ENCODE assay signal across 13 mouse cellular contexts in the genomic region with DNA sequence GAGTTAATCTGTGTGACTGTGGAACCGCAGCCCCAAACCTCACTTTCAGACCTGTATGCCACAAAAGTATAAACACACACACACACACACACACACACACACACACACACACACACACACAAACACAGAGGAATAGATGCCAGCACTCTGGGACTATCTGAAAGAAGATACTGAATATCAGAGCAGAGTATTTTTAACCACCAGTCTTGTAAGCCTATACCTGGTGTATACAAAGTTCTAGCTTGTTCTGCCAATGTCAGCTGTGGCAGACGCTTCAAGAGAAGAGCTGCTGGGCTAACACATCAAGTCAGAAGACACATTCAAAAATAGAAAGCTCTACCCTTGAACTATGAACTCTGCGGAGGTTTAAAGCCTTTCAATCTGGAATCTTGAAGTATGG. TPM values are rescaled to one million over a fixed set of nuclear protein-coding genes. Genes with fewer than 3 reads are reported as not detected.
A peak's percentile ranks its signal among the peaks of the same experiment; 100 is the strongest.
DNase-seq lines count a peak whose midpoint lies in the region; ATAC-seq and TF ChIP-seq lines count a peak whose summit lies in the region.
"Had no signal": no experiment of that assay in that cellular context is flagged by ENCODE, and none has a peak within 500 bp of the region (broad histone marks: within the 10 kb centered on the region; RNA-seq: fewer than 3 reads in every experiment).

No protein-coding gene starts in this region.

- TF ChIP-seq CTCF in gastrocnemius, adult 2 months (IDR thresholded peaks at IDR 0.05), result no peak
- no peak for TF ChIP-seq CTCF in liver, postnatal 0 days (IDR thresholded peaks at IDR 0.05; ENCODE audit: low read depth)

- no peaks in the 10 kb centered on the region for H3K9me3 ChIP-seq in heart, embryonic 12.5 days (replicated peaks)
- H3K9me3 ChIP-seq in liver, postnatal 0 days (ENCODE audit: low read length), result no peaks in the 10 kb centered on the region
- H3K9me3 ChIP-seq: embryonic facial prominence, embryonic 10.5 days; forebrain, embryonic 10.5 days; lung, embryonic 15.5 days had no signal

- H3K36me3 ChIP-seq in heart, embryonic 12.5 days, result no peaks in the 10 kb centered on the region
- H3K36me3 ChIP-seq in liver, postnatal 0 days (replicated peaks; ENCODE audit: insufficient read depth, low read length), result peaks cover 19% of the 10 kb centered on the region; the same call in 1 of the 2 replicates
- H3K36me3 ChIP-seq: embryonic facial prominence, embryonic 10.5 days; forebrain, embryonic 10.5 days; lung, embryonic 15.5 days had no signal

- DNase-seq in heart, adult 8-10 months (ENCODE audit: low spot score), result peak; percentile 46
- DNase-seq in heart, postnatal 25 days (ENCODE audit: low spot score), result no peak
- DNase-seq in gastrocnemius, adult 2 months, result peak; percentile 66
- DNase-seq in liver, postnatal 0 days, result no peak
- DNase-seq in ovary, postnatal 10 days (ENCODE audit: low spot score), result no peak
- DNase-seq: cerebellum, adult 8-10 months; midbrain, embryonic 14.5 days had no signal

- no peak for ATAC-seq in heart, embryonic 12.5 days (ENCODE audit: insufficient number of reproducible peaks, low FRiP score)
- no peak for ATAC-seq in liver, postnatal 0 days
- ATAC-seq in activated CD4-positive, CD25-positive, alpha-beta regulatory T cell, adult 4 months, result no peak
- ATAC-seq: hindbrain, embryonic 16.5 days had no signal

- no peak overlapping the region for H3K9ac ChIP-seq in heart, embryonic 12.5 days
- H3K9ac ChIP-seq in liver, postnatal 0 days (replicated peaks), result peak overlapping the region; percentile 47
- H3K9ac ChIP-seq: lung, embryonic 15.5 days had no signal

- peak overlapping the region; percentile 20; the same call in 1 of the 2 replicates for H3K4me2 ChIP-seq in heart, embryonic 12.5 days
- H3K4me2 ChIP-seq in liver, postnatal 0 days (ENCODE audit: low read depth, low read length), result peak overlapping the region; percentile 68
- H3K4me2 ChIP-seq: lung, embryonic 15.5 days had no signal

- intact Hi-C loops in heart, postnatal 25 days (cut with DNase I), result no loop called here
- intact Hi-C loops in gastrocnemius, adult 2 months (cut with DNase I), result no loop called here

- H3K4me1 ChIP-seq in heart, embryonic 12.5 days (replicated peaks), result peaks cover 34% of the 10 kb centered on the region
- H3K4me1 ChIP-seq in liver, postnatal 0 days (ENCODE audit: insufficient read depth), result peaks cover 32% of the 10 kb centered on the region

- TF ChIP-seq EP300 in liver, postnatal 0 days (IDR thresholded peaks at IDR 0.05; ENCODE audit: low read depth), result no peak

- peak overlapping the region; percentile 75 for H3K4me3 ChIP-seq in gastrocnemius, adult 2 months
- H3K4me3 ChIP-seq in heart, embryonic 12.5 days, result no peak overlapping the region
- peak overlapping the region; percentile 46 for H3K4me3 ChIP-seq in liver, postnatal 0 days (ENCODE audit: low read depth, low read length)
- H3K4me3 ChIP-seq: embryonic facial prominence, embryonic 10.5 days; forebrain, embryonic 10.5 days; lung, embryonic 15.5 days had no signal

- peak overlapping the region; percentile 89 for H3K27ac ChIP-seq in gastrocnemius, adult 2 months
- peak overlapping the region; percentile 45 for H3K27ac ChIP-seq in heart, embryonic 12.5 days (ENCODE audit: poor library complexity, severe bottlenecking)
- H3K27ac ChIP-seq in liver, postnatal 0 days (ENCODE audit: low read depth), result peak overlapping the region; percentile 4; the same call in 1 of the 2 replicates
- H3K27ac ChIP-seq: embryonic facial prominence, embryonic 10.5 days; forebrain, embryonic 10.5 days; lung, embryonic 15.5 days had no signal

- no peaks in the 10 kb centered on the region for H3K27me3 ChIP-seq in heart, embryonic 12.5 days (replicated peaks)
- no peaks in the 10 kb centered on the region for H3K27me3 ChIP-seq in liver, postnatal 0 days (ENCODE audit: insufficient read depth, low read length)
- H3K27me3 ChIP-seq: lung, embryonic 15.5 days had no signal

- WGBS in heart, embryonic 12.5 days, result 57% methylated on average over 3 of the region's 3 CpGs
- 72% methylated on average over 3 of the region's 3 CpGs for WGBS in liver, postnatal 0 days (ENCODE audit: insufficient replicate concordance)

RNA-seq across cellular contexts. Expression of a gene that starts 24.1 kb away (rescaled TPM):
- 10 to 100 TPM; 71.9 to 85.2 (median 79.4) TPM for total RNA-seq in heart, adult 8-10 months (2022)
- 10 to 100 TPM; 67.5 to 75.9 TPM for total RNA-seq in heart, postnatal 25 days (2021)
- 10 to 100 TPM; 45.0 to 52.5 TPM for total RNA-seq in gastrocnemius, adult 2 months (2021)
- 74.8 and 77.4 TPM in 2 replicates for polyA plus RNA-seq in heart, embryonic 12.5 days (2016; fragmentation: Nextera tagmentation; extraction: Ambion mirVana)
- polyA plus RNA-seq in liver, postnatal 0 days (2015; fragmentation: Nextera tagmentation; extraction: Ambion mirVana), result 113 and 127 TPM in 2 replicates
- 10 to 100 TPM; 65.0 to 70.7 TPM for polyA plus RNA-seq in activated CD4-positive, CD25-positive, alpha-beta regulatory T cell, adult 4 months (2017; shearing (Covaris generic))

RNA-seq across cellular contexts. Expression of a gene that starts 24.2 kb away (rescaled TPM):
- under 1 TPM in 1 of 4 experiments, not detected in 3; 0.22 TPM for total RNA-seq in heart, adult 8-10 months (2022)
- total RNA-seq in heart, postnatal 25 days (2021), result under 1 TPM in 1 of 2 experiments, not detected in 1; 0.21 TPM
- not detected for total RNA-seq in gastrocnemius, adult 2 months (2021)
- polyA plus RNA-seq in heart, embryonic 12.5 days (2016; fragmentation: Nextera tagmentation; extraction: Ambion mirVana), result 0.10 and 0.12 TPM in 2 replicates
- polyA plus RNA-seq in liver, postnatal 0 days (2015; fragmentation: Nextera tagmentation; extraction: Ambion mirVana), result 0.25 and 0.26 TPM in 2 replicates
- polyA plus RNA-seq in activated CD4-positive, CD25-positive, alpha-beta regulatory T cell, adult 4 months (2017; shearing (Covaris generic)), result not detected

Comparison
In these comparisons a context has a peak if more than half of its experiments do, and no peak if none do; other contexts are left out.
1. DNase-seq: peak in heart, adult 8-10 months (single experiment) and gastrocnemius, adult 2 months (single experiment); none in heart, postnatal 25 days (single experiment), liver, postnatal 0 days (single experiment) and ovary, postnatal 10 days (single experiment).
2. H3K27ac ChIP-seq: peak in every context shown above with its lines; median percentile 89 in gastrocnemius, adult 2 months; 45 in heart, embryonic 12.5 days; 4 in liver, postnatal 0 days.